Comparison of ENCODE assay signal across 12 mouse cellular contexts in genomic region chr16:91140457-91140856, GRCm38 (mm10). TPM values are rescaled to one million over a fixed set of nuclear protein-coding genes. Genes with fewer than 3 reads are reported as not detected.
DNase-seq lines count a peak whose midpoint lies in the region; ATAC-seq lines count a peak whose summit lies in the region.
"Had no signal": no experiment of that assay in that cellular context is flagged by ENCODE, and none has a peak within 500 bp of the region (broad histone marks: within the 10 kb centered on the region; RNA-seq: fewer than 3 reads in every experiment).

No protein-coding gene starts in this region.

- 15% methylated on average over 10 of the region's 10 CpGs for WGBS in embryonic facial prominence, embryonic 13.5 days
- 6% methylated on average over 10 of the region's 10 CpGs for WGBS in hindbrain, embryonic 15.5 days

- no peak overlapping the region for H3K27ac ChIP-seq in embryonic facial prominence, embryonic 13.5 days
- H3K27ac ChIP-seq in hindbrain, embryonic 15.5 days (replicated peaks): no peak overlapping the region

- peaks cover 8% of the 10 kb centered on the region for H3K9me3 ChIP-seq in embryonic facial prominence, embryonic 13.5 days
- no peaks in the 10 kb centered on the region for H3K9me3 ChIP-seq in hindbrain, embryonic 15.5 days

- ATAC-seq in embryonic facial prominence, embryonic 13.5 days (ENCODE audit: insufficient number of reproducible peaks, insufficient read depth, low FRiP score, low TSS enrichment, low read depth): no peak
- ATAC-seq in hindbrain, embryonic 15.5 days (ENCODE audit: low FRiP score, low read depth): peak; percentile 75; the same call in 1 of the 2 replicates

- no peak overlapping the region for H3K9ac ChIP-seq in embryonic facial prominence, embryonic 13.5 days
- no peak overlapping the region for H3K9ac ChIP-seq in hindbrain, embryonic 15.5 days

- H3K27me3 ChIP-seq in embryonic facial prominence, embryonic 13.5 days: peaks cover 58% of the 10 kb centered on the region
- peaks cover 79% of the 10 kb centered on the region for H3K27me3 ChIP-seq in hindbrain, embryonic 15.5 days

- no peaks in the 10 kb centered on the region for H3K4me1 ChIP-seq in embryonic facial prominence, embryonic 13.5 days
- H3K4me1 ChIP-seq in hindbrain, embryonic 15.5 days (replicated peaks): peaks cover 17% of the 10 kb centered on the region

- 0 out of 2 replicates have a peak overlapping the region, but pooled peaks have one; percentile 14 for H3K4me2 ChIP-seq in embryonic facial prominence, embryonic 13.5 days
- peak overlapping the region; percentile 16; the same call in 1 of the 2 replicates for H3K4me2 ChIP-seq in hindbrain, embryonic 15.5 days

- peak; percentile 62 for DNase-seq in embryo, embryonic 10.5 days (ENCODE audit: low spot score)
- DNase-seq in neural tube, embryonic 10.5 days (ENCODE audit: extremely low spot score, low spot score): peak; percentile 31
- no peak for DNase-seq in kidney, postnatal 14 days
- no peak for DNase-seq in urinary bladder, adult 18-20 months (ENCODE audit: low spot score in 2 of 2)
- no peak for DNase-seq in left cerebral cortex, postnatal 36 days (ENCODE audit: low spot score in 2 of 2)
- DNase-seq: adrenal gland, postnatal 10 days; cerebellum, postnatal 25 days; gastrocnemius, postnatal 25 days; lung, adult 18-20 months had no signal

- H3K36me3 ChIP-seq in embryonic facial prominence, embryonic 13.5 days: no peaks in the 10 kb centered on the region
- no peaks in the 10 kb centered on the region for H3K36me3 ChIP-seq in hindbrain, embryonic 15.5 days

- H3K4me3 ChIP-seq in embryonic facial prominence, embryonic 13.5 days: no peak overlapping the region
- H3K4me3 ChIP-seq in hindbrain, embryonic 15.5 days: no peak overlapping the region

- intact Hi-C loops in left cerebral cortex, postnatal 36 days (cut with DNase I): no loop called here

RNA-seq across cellular contexts. Expression of gene 4932438H23Rik, which starts 45.5 kb away (rescaled TPM):
- polyA plus RNA-seq in embryonic facial prominence, embryonic 13.5 days (2015; fragmentation: Nextera tagmentation; extraction: Ambion mirVana): 0.17 TPM in 1 of 2 replicates, not detected in the other
- 0.59 and 0.69 TPM in 2 replicates for polyA plus RNA-seq in hindbrain, embryonic 15.5 days (2015; fragmentation: Nextera tagmentation; extraction: Ambion mirVana)
- total RNA-seq in left cerebral cortex, postnatal 36 days (2021): under 1 TPM; 0.59 to 0.96 TPM
- polyA plus RNA-seq: spleen, adult 2 months had no signal

Comparison
In these comparisons a context has a peak if more than half of its experiments do, and no peak if none do; other contexts are left out.
1. DNase-seq: peak in embryo, embryonic 10.5 days (single experiment) and neural tube, embryonic 10.5 days (single experiment); none in kidney, postnatal 14 days (single experiment), urinary bladder, adult 18-20 months (0 of 2) and left cerebral cortex, postnatal 36 days (0 of 2).